Comparison of ENCODE assay signal across 1 mouse cellular context in the genomic region with DNA sequence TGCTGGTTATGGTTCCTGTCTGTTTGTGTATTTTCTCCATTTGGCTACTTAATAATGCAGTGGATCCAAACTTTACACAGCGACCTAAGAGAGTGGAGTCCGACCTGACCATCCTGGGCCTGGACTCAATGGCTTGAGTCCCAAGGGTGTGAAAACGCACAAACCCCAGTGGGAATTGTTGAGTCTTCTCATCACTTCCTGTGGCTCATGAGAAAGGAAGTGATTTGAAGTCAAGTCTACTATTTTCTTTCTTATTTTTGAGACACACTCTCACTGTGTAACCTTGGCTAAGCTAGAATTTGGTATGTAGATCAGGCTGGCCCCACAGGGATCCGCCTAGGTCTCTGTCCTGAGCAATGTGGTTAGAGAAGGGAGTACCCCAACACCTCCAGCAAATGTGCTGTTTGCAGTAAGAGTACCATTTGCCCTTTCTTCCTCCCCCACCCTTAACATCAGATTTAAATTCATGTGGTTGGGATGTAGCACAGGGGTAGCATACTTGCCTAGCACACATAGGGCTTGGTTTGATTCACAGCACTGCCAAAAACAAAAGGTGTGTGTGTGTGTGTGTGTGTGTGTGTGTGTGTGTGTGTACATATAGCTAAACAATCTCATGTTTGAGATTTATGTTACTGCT.
TF ChIP-seq lines count a peak whose summit lies in the region.

No protein-coding gene starts in this region.

TF ChIP-seq in CH12.LX, 34 proteins besides CTCF, POLR2A, EP300 and RAD21 (continued from another document):
- TF ChIP-seq NELFE (IDR thresholded peaks at IDR 0.05; ENCODE audit: low read depth, low read length) (no peak), JUND (conservative IDR thresholded peaks at IDR 0.05; ENCODE audit: low read depth, low read length) (no peak), MAZ (IDR thresholded peaks at IDR 0.05; ENCODE audit: low read depth, low read length) (no peak), KAT2A (IDR thresholded peaks at IDR 0.05; ENCODE audit: insufficient replicate concordance, low read length) (0 out of 2 replicates have a peak, but pooled peaks have one; percentile 67), HCFC1 (IDR thresholded peaks at IDR 0.05; ENCODE audit: low read depth, low read length) (0 out of 2 replicates have a peak, but pooled peaks have one; percentile 15), SIN3A (IDR thresholded peaks at IDR 0.05; ENCODE audit: low read length) (0 out of 2 replicates have a peak, but pooled peaks have one; percentile 37), TBP (conservative IDR thresholded peaks at IDR 0.05; ENCODE audit: low read depth, low read length) (no peak), SMC3 (IDR thresholded peaks at IDR 0.05; ENCODE audit: low read depth, low read length) (peak; percentile 14), MAFK (IDR thresholded peaks at IDR 0.05; ENCODE audit: insufficient replicate concordance, low read length) (no peak), ZKSCAN1 (IDR thresholded peaks at IDR 0.05; ENCODE audit: borderline replicate concordance, low read depth, low read length) (no peak), PAX5 (IDR thresholded peaks at IDR 0.05; ENCODE audit: low read length) (no peak), ZMIZ1 (IDR thresholded peaks at IDR 0.05; ENCODE audit: low read depth, low read length) (no peak), JUN (IDR thresholded peaks at IDR 0.05; ENCODE audit: insufficient read depth, low read depth, low read length) (no peak), ZNF384 (IDR thresholded peaks at IDR 0.05; ENCODE audit: low read depth, low read length) (no peak), ZC3H11A (IDR thresholded peaks at IDR 0.05; ENCODE audit: low read depth, low read length) (no peak), ETS1 (conservative IDR thresholded peaks at IDR 0.05; ENCODE audit: low read depth, low read length) (peak; percentile 60; the same call in 1 of the 2 replicates), CHD1 (IDR thresholded peaks at IDR 0.05; ENCODE audit: low read depth, low read length) (no peak), TCF12 (IDR thresholded peaks at IDR 0.05; ENCODE audit: low read depth, low read length) (no peak), UBTF (IDR thresholded peaks at IDR 0.05; ENCODE audit: low read depth, low read length) (no peak), E2F4 (IDR thresholded peaks at IDR 0.05; ENCODE audit: insufficient replicate concordance, low read depth, low read length) (no peak), USF2 (conservative IDR thresholded peaks at IDR 0.05; ENCODE audit: low read depth, low read length) (no peak)
